Mouse (Mus musculus) CH12.LX (cell line): ENCODE measurements around the gene Zbtb37.

ENCODE experiments used
- CHD2 ChIP-seq: IDR thresholded peaks from 2 replicates; pipeline ENCODE4 v1.6.1; 2011; ENCODE audit warnings: low read length, improper control_type of control experiment
- CTCF ChIP-seq, 2 experiments: IDR thresholded peaks in 1 of 2; conservative IDR thresholded peaks in 1 of 2; 2 replicates each; pipeline ENCODE4 v1.5.1; 2011 to 2012; ENCODE audit warnings: low read depth in 2 of 2, low read length in 2 of 2, improper control_type of control experiment in 1 of 2, inconsistent platforms in 1 of 2, mild to moderate bottlenecking in 1 of 2, moderate library complexity in 1 of 2
- MEF2A ChIP-seq: IDR thresholded peaks from 2 replicates; pipeline ENCODE4 v1.6.1; 2014; ENCODE audit warnings: low read depth, mild to moderate bottlenecking, inconsistent platforms, low read length, improper control_type of control experiment, borderline replicate concordance
- NELFE ChIP-seq: IDR thresholded peaks from 2 replicates; pipeline ENCODE4 v1.6.1; 2011; ENCODE audit warnings: low read depth, low read length, improper control_type of control experiment
- POLR2A ChIP-seq: IDR thresholded peaks from 2 replicates; pipeline ENCODE4 v1.6.1; 2011; ENCODE audit warnings: low read depth, mild to moderate bottlenecking, improper control_type of control experiment, low read length

GRCm38 (mm10) chr1:160985477-160985876 lies 49.2 kb downstream of the Zbtb37 start:
- no peak for TF ChIP-seq CHD2
- no peak for TF ChIP-seq POLR2A
- TF ChIP-seq NELFE = no peak
- TF ChIP-seq CTCF (conservative IDR thresholded peaks at IDR 0.05 in 1 of 2, IDR thresholded peaks at IDR 0.05 in 1 of 2; ENCODE audit: low read depth in 2 of 2, low read length in 2 of 2) = no peak
- no peak for TF ChIP-seq MEF2A
